Mouse (Mus musculus) large intestine, adult 2 months (tissue): ENCODE measurements around the gene Prkch. TPM values are rescaled to one million over a fixed set of nuclear protein-coding genes. Genes with fewer than 3 reads are reported as not detected.

Source experiments
- DNase-seq: peaks from one replicate; pipeline ENCODE4 v3.0.0-alpha.2; 2012; ENCODE audit warnings: low read depth, low spot score
- WGBS: fragments of 180-500 bp; shearing (Covaris S2); methylation state at CpG from one replicate; pipeline ENCODE4 v1.1.7; 2018; 5-methylcytosine and 5-hydroxymethylcytosine counted together
- polyA plus RNA-seq: library from polyadenylated mRNA; depleted of rRNA; stranded (reverse); fragments of >200 nt; gene quantifications from 2 replicates; pipeline ENCODE4 v1.2.3, GENCODE M21; 2012

The Prkch gene
- polyA plus RNA-seq, 1 experiment: 3.0 TPM

DNA sequence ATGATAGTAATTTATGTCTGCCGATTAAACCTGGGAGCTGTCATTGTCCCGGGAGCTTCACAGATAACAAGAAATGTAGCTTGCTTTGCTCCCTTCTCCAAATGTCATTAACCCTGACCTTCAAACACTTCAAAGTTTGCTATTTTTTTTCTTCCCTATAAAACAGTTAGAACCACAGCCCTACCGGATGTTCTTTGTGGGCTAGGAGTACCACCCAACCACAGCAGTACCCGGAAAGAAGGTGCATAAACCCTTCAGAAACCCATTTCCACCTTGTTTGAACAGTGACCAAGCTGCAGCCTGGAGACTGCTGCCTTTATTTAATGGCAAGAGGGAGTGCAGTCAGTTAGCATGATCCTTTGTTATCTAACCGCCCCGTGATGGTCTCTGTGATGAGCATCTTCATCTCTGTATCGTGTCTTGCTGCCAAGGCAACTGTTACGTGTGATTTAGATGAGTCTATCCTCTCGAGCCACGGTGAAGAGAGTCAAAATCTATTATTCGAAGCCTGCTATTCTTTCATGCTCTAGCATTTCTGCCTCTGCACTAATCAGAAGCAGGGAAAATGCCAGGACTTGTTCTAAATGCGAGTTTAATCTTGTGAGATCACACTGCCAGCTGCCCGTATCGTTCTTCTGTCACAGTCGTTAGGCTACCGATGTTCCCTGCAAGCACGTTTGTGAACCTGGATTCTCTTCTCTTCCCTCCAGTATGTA lies 115.0 kb downstream of the Prkch start:
- 50% methylated on average over 17 of the region's 17 CpGs for WGBS

DNA sequence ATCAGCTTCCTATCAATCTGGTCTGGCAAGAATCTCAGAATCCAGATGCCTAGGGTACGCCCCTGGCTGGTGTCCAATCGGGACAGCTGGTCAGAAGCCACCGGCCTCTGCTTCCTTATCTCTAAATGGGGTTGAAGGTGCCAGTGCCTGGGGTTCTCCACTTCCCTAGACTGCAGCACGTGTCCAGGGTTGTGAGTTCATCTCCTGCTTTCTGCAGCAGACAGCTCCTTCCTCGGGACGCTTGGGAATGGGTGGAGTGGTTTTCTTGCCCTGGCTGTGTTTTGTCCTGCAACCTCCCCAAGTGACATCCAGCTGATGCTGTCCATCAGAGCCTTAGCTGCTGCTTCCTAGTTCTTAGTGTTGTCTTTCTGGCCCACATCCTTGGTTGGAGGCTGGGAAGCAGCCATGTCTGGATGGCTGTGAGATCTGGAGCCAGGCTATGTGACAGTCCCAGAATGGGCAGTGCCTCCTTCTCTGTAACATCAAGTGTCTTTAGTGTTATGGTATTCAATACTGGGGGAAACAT lies 116.0 kb downstream of the Prkch start:
- 14% methylated on average over 6 of the region's 6 CpGs for WGBS

More for the DNA sequence above, 115.0 kb downstream of the Prkch start:
- no peak for DNase-seq

DNA sequence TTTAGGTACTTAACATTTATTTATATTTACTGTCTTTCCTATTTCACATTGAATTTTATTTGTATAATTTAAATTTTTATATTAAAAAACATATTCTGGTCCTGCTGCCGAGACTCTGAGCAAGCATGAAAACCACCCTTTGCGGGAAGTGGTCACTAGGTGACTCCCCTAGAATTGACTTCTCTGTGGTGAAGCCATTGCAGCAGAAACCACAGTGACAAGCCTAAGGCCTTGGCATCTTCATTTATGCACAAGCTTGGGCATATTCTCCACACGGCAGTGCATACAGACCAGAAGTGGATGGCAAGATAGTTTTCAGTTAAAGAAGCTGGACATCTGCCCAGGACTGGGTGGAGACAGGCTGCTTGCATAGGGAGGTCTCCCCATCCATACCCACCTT lies 117.4 kb downstream of the Prkch start:
- DNase-seq: no peak
- 79% methylated on average over 3 of the region's 3 CpGs for WGBS

More for the DNA sequence above, 116.0 kb downstream of the Prkch start:
- no peak for DNase-seq

DNA sequence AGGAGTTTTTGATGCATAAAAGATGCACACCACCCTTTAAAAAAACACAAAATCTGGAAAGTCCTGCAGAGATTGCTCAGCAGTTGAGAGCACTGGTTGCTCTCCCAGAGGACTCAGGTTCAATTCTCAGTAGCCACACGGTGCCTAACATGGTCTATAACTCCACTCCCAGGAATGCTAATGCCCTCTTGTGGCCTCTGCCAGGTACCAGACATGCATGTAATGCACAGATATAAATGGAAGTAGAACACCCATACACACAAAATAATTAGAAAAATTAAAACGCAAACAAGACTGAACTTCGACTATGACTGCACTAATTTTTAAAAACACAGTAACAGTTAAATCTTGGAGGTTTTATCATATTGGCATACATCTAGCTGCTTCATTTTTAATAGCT lies 119.8 kb downstream of the Prkch start:
- DNase-seq: no peak
- 78% methylated on average over 3 of the region's 3 CpGs for WGBS

DNA sequence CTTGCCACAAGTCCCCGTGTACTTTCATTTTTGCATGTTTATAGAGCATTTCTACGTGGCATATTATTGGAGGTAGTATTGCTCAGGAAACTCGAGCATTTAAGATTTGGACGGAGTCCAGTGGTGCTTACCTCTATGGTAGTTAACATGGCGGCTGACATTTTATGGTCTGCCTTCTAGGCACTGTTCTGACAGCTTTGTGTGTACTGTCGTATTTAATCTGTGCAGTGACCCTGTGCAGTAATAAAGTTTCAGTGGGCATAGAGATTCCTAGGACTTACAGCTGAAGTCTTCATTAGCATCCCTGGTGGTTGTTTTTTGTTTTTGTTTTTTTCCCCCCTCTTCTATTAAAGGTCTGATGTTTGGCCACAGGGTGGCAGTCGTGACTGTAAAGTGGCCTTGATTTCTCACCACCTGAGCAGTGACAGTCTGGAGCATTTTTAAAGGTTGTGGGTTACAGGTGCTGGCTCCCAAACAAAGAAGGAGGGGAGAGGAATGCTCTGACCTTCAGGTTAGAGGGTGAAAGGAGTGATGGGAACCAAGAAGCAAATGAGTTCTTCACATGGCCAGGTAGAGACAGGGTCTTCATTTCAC lies 120.6 kb downstream of the Prkch start:
- WGBS: 13% methylated on average over 7 of the region's 7 CpGs
- no peak for DNase-seq

DNA sequence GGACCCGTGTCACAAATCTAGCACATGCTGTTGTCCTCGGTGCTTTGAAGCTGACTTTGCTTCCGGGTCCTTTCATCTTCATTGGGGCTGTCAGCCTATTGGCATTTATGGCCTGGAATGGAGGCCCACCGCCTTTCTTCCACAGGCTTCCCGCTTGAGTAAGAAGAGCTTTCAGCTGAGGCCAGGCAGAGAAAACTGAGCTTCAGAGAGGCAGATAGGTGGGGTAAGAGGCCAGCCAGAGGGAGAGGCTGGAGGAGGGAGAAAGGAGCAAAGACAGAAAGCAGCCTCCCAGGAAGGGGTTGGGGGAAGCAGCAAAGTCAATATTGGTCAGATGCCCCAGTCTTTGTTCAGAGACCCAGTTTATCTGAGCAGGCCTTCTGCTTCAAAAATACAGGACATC lies 123.9 kb downstream of the Prkch start:
- no peak for DNase-seq
- 54% methylated on average over 5 of the region's 5 CpGs for WGBS

DNA sequence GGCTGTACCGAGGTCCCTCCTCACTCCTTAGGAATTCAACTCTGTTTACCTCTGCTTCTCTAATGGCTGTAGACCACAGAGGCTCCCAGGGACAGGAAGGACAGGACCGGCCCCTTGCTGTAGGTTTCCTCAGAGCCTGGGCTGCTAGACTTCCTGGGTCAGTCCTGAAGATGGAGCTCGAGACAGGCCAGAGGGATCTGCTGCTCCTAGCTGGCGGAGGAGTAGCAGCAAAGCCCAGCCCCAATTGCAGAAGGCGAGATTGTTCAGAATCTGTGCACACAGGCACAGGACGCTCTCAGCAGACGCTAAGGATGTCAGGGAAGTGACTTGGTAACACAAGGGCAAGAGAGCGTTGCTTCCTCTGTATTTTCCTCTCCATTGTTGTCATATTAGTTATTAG lies 124.3 kb downstream of the Prkch start:
- no peak for DNase-seq
- WGBS: 15% methylated on average over 8 of the region's 8 CpGs

DNA sequence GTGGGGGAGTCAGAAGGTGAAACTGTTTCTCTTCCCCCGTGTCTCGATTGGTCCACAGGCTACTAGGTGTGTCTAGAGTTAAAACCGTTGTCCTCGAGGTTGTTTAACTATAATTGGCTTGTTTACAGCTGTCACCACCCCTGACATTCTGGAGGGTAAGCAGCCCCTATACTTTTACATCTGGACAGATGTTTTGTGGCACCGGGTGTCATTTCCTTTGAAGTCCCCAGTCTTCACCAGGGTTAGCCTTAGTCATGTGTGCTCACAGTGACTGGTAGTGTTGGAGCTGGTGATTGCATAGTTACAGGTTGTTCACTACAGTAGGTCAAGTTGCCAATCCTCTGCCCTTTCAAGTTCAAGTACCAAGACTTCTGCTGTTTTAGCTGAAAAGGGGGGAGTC lies 126.2 kb downstream of the Prkch start:
- WGBS: 48% methylated on average over 5 of the region's 5 CpGs
- DNase-seq: no peak

DNA sequence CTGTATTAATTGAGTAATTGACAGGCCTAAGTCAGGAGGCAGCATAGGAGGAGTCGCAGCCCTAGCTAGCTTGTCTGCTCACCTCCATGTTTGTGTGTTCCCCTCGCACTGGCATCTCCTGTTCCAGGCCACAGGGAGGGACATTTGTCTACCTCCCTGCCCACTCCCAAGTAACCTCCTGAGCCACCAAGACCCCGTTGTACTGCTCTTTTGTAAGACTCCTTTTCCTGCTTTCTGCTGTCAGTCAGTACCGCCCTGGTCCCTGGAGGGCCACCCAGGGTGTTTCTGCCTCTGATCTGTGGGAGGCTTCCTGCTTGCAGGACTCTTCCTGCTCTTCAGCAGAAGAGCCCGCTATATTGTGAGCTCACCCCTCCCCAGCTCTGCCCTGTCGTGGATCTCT lies 127.5 kb downstream of the Prkch start:
- no peak for DNase-seq
- 77% methylated on average over 6 of the region's 6 CpGs for WGBS

DNA sequence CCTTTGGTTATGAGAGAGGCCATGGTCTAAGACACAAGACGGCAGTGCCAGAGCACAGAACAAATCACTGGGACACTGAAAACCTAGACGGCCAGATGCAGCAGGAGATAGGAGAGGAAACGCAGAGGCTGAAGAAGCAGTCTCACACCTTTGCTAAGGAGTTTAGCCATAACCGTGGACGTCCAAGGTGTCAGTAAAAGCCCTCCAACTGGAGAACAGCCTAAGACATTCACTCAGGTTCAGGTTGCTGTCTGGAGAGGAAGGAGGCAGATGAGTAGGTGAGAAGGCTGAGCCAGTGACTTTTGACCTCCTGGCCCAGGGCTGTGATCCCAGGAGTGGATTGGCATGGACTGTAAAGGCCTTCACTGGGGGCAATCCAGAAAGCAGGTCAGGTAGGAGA lies 130.0 kb downstream of the Prkch start:
- DNase-seq: no peak
- WGBS: 89% methylated on average over 5 of the region's 5 CpGs

DNA sequence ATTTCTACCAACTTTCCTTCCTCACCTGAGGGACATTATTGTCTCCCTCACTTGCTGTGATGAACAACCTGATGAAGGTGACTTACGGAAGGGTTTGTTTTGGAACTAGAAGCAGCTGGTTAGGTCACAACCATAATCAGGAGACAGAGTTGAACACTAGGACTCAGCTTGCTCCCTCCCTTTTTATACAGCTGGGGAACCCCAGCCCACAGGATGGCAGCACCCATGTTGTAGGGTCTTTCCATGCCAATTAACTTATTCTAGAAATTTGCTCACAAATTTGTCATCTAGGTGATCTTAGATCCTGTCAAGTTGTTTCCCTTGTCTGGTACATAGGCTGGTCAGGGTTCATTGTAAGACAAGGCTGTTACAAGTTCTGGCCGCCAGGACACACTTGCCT lies 130.7 kb downstream of the Prkch start:
- no peak for DNase-seq
- WGBS: 96% methylated on average over 2 of the region's 2 CpGs

DNA sequence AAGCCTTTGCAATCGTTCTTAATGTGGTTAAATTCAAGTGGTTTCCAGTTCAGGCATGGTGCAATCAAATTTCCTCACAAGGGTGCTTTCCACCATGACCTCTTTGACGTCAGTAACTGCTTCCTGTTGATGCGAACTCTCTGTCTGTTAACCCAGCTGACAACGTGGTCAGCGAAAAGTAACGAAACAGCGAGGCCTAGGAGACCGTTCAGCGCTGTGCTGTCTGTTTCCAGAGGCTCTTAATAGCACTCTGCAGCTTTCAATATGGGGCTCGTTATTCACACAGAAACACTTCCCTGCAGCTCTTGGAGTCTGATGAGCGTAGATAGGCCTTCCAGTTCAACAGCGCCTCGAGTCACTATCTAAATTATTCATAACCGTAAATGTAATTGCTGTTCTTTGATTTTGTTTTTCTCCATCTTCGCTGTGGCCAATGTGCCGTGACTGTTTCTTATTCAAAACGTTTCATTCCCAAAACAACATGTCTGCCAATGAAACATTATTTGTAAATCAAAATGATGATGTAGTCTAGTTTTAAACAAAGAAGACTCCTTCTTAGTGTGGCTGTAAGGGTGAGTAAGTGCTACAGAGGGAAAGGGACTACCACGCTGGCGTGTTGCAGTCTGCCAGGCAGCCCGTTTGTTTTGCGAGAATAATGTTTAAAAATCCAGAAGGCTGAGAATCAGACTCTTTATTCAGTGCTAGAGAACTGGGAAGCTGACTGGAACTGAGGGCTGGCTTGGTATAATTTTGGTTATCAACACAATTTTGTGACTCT lies 131.5 kb downstream of the Prkch start:
- 78% methylated on average over 21 of the region's 21 CpGs for WGBS
- no peak for DNase-seq

DNA sequence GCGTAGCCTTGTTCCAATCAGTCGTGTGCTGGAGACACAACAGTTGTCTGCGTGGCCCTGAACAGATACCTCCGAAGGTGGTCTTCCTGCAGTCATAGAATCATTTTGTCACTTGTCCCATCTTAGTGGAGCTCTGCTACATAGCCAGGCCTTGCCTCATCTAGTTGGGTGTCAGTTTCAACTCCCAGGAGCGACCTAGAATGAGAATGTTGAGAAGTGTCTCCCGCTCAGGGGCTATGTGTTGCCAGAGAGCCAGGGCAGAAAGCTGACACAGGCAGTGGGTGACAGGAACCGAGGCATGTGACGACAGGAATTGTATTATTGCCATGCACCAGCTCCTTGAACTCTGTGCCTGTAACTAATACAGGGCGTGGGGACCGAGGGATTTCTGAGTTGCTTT lies 133.4 kb downstream of the Prkch start:
- WGBS: 91% methylated on average over 10 of the region's 10 CpGs
- no peak for DNase-seq

DNA sequence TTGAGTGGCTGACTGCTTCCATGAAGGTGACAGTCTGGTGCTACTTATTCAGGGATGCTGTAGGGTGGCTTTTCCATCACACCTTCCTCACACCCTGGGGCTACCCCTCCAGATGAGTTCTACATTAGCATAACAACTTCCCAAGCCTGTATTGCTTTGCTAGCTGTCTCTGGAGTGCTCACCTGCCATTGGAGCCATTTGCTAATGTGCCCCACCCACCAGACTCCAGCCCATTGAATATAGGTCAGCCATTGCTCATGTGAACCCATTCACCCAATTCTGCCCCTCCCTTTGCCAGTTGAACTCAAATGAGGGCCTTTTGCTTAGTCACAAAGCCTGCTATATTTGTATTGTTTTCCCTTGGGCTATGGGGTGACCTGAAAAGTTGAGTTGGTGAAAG lies 135.2 kb downstream of the Prkch start:
- DNase-seq: no peak

DNA sequence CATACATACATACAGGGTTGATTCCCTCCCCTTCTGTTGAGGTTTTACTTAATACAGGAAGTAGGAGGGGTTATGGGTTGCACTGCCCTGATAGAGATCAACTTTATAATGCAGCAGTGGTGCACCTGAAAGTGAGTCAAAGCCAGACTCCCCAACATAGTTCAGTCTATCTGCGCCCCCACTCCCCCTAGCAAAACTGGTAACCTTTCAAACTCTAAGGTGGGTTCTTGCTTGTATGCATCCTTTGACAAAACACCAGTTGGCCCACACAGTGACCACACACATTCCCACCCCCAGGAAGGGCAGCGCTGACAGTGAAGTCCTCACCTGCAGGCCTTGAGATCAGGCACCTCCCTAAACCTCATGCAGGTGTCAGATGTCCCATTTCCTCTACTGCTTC lies 135.9 kb downstream of the Prkch start:
- 91% methylated on average over 2 of the region's 2 CpGs for WGBS
- DNase-seq: no peak

DNA sequence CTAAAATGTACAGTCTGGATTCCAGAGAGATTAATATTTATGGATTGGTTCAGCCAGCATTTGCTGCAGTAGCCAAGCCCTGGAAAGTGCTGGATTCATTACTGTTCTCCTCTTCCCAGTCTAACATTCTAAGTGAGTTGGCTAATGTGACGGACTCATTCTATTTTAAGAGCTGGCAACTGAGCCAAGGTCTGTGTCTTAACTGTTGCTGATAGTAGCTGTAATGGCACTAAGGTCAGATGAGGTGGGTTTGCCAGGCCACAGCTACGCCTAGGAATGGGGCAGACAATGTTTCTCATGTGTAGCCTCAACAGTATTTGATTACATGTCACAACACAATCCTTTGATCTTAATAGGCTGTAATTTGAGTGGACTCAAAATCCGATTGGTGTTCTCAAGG lies 137.5 kb downstream of the Prkch start:
- 80% methylated on average over 3 of the region's 3 CpGs for WGBS

DNA sequence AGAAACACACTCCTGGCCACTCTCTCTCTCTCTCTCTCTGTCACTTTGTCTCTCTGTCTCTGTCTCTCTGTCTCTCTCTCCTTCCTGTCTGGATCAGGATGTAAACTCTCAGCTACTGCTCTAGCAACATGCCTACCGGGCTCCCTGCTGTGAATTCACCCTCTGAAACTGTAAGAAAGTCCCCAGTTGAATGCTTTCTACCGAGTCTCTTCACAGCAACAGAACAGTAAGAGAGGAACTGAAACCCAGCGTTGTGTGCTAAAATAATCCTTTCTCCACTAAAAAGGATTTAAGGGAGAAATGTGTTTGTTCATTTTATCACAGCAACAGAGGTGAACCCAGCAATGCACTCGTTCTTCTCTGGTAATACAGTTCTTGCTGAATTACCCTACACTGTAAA lies 138.5 kb downstream of the Prkch start:
- DNase-seq: no peak
- 38% methylated on average over 4 of the region's 4 CpGs for WGBS

More for the DNA sequence above, 137.5 kb downstream of the Prkch start:
- no peak for DNase-seq

DNA sequence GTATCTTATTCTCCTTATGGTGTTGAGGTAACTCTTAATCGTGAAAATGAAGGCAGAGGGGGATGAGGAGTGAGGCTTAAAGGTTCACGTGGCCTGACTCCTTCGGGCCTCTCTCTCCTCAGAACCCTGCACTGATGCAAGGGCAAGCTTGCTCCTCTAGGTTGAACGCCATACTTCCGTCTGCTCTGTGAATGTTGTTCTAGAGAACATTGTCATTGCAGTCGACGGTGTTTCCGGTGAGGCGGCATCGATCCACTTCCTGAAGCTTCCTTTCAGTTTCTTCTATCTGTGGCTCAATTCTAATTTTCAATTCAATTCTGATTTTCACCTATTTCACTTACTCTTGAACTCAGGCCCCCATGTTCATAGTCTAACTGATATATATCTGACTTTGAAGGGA lies 139.3 kb downstream of the Prkch start:
- 91% methylated on average over 10 of the region's 10 CpGs for WGBS
- DNase-seq: no peak

DNA sequence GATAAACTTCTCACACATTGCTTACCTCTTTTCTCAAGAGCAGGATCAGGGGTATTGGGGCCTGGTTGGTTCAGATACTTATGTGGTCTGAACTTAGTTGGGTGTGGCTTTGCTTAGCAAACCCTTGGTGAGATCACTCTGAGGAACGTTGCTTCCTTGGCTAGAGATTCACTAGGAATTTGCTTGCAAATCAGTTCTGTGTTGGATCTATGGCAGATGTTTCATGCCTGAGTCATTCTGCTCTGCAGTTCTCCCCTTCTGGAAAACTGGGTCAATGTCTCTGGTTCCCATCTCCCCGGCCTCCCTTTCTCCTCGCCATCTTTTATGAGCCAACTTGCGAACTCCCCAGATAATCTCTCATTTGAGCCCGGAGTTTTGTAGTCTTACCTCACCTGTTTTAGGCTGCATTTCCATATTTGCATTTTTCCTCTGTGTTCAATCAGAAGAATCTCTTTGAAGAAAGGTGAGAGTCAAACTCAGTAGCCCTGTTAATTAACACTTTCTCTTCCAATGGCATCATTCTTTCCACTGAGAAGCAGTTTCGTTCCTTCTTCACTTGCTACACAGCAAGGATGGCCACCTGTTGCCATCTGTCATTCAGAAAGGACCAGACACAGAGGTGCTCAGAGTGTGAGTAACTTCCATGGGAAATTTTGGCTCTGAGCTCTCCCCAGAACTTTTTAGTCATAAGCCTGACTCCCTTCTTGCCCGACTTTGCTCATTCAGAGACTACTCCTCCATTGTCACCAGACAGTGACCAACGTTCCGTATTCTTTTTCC lies 141.4 kb downstream of the Prkch start:
- DNase-seq: no peak
- 75% methylated on average over 9 of the region's 9 CpGs for WGBS

DNA sequence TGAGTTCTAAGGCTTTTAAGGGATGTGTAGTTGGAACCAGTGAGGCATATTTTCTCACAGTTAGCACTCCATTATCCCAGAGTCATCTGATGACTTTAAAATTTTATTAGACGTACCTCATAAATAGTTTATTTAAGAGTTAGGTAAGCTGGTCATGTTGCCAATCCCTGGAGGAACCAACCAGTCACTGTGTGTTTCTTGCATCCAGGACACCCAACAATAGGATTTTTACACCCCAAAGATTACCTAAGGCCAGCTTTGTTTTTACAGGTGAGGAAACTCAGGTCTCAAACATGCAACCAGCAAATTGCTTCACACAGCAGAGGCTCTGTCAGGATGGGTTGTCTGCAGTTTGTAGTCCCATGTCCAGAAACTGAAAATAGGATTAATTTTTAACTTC lies 142.4 kb downstream of the Prkch start:
- 82% methylated on average over 1 of the region's 1 CpGs for WGBS

More for the DNA sequence above, 142.4 kb downstream of the Prkch start:
- DNase-seq: no peak
